ENCODE assay signal across 10 mouse cellular contexts in the genomic region with DNA sequence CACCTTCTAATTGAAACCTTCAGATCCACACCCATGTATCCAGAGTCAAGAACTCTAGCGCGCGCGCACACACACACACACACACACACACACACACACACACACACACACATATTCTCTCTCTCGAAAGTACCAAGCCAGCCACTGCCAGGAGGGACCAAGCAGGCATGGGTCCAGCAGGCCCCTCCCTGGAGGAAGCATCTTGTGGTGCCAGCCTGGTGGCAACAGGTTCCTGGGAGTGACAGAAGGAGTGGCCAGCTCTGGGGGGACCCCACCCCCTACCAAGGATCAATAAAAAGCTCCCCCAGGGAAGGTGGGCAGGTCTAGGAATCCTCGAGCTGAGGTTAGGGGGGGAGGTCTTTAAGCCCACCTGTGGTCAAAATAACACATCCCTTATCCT. TPM values are rescaled to one million over a fixed set of nuclear protein-coding genes. Genes with fewer than 3 reads are reported as not detected.
DNase-seq lines count a peak whose midpoint lies in the region; ATAC-seq and TF ChIP-seq lines count a peak whose summit lies in the region.
"Had no signal": no experiment of that assay in that cellular context is flagged by ENCODE, and none has a peak within 500 bp of the region (broad histone marks: within the 10 kb centered on the region; RNA-seq: fewer than 3 reads in every experiment).

No protein-coding gene starts in this region.

- H3K27ac ChIP-seq in testis, adult 2 months (ENCODE audit: control insufficient read depth, insufficient read depth, low read depth, low read length) = no peak overlapping the region
- H3K27ac ChIP-seq in limb, embryonic 10.5 days = peak overlapping the region; percentile 84

- no peak for TF ChIP-seq CTCF in testis, adult 2 months (IDR thresholded peaks at IDR 0.05; ENCODE audit: control insufficient read depth, insufficient read depth, insufficient replicate concordance, low read depth, low read length)

- 84% methylated on average over 6 of the region's 6 CpGs for WGBS in limb, embryonic 10.5 days

- peak; percentile 95 for DNase-seq in heart, adult 11 months
- DNase-seq in heart, adult 18-20 months = no peak
- DNase-seq in testis, postnatal 10 days (ENCODE audit: low spot score) = no peak
- DNase-seq in limb, embryonic 10.5 days (ENCODE audit: low spot score) = peak; percentile 29
- DNase-seq in spleen, adult 12 weeks (ENCODE audit: low spot score) = no peak
- DNase-seq in retina, embryonic 14.5 days (ENCODE audit: low spot score) = no peak

- H3K36me3 ChIP-seq in testis, adult 2 months (ENCODE audit: control insufficient read depth, insufficient read depth, low read length) = no peaks in the 10 kb centered on the region
- H3K36me3 ChIP-seq in limb, embryonic 10.5 days = peaks cover 8% of the 10 kb centered on the region

- no peaks in the 10 kb centered on the region for H3K9me3 ChIP-seq in limb, embryonic 10.5 days (replicated peaks)
- H3K9me3 ChIP-seq: G1E had no signal

- ATAC-seq in granulocyte monocyte progenitor cell, adult 5-6 weeks (replicated peaks; ENCODE audit: poor library complexity, severe bottlenecking) = no peak

- peak overlapping the region; percentile 49 for H3K4me3 ChIP-seq in testis, adult 2 months (ENCODE audit: control insufficient read depth, low read depth, low read length)
- peak overlapping the region; percentile 50; the same call in 1 of the 2 replicates for H3K4me3 ChIP-seq in limb, embryonic 10.5 days

- H3K4me1 ChIP-seq in testis, adult 2 months (ENCODE audit: control insufficient read depth, insufficient read depth, low read length) = peaks cover 23% of the 10 kb centered on the region
- H3K4me1 ChIP-seq in limb, embryonic 10.5 days = peaks cover 79% of the 10 kb centered on the region

- H3K27me3 ChIP-seq in testis, adult 2 months (ENCODE audit: control insufficient read depth, insufficient read depth, low read length) = no peaks in the 10 kb centered on the region
- no peaks in the 10 kb centered on the region for H3K27me3 ChIP-seq in limb, embryonic 10.5 days (ENCODE audit: low read depth, poor library complexity, severe bottlenecking)

- no peak for TF ChIP-seq POLR2A in testis, adult 2 months (IDR thresholded peaks at IDR 0.05; ENCODE audit: control insufficient read depth, low read depth, low read length)

RNA-seq across cellular contexts. Expression of gene Hdac5, which starts 12.6 kb away (rescaled TPM):
- 100 to 1,000 TPM; 115 to 117 TPM for total RNA-seq in heart, adult 18-20 months (2021)
- 68.9 and 84.1 TPM in 2 replicates for polyA plus RNA-seq in testis, adult 2 months (2012; rRNA removed)
- 36.4 and 50.2 TPM in 2 replicates for polyA plus RNA-seq in limb, embryonic 10.5 days (2016; fragmentation: Nextera tagmentation; extraction: Ambion mirVana)
- 28.5 and 33.5 TPM in 2 replicates for total RNA-seq in granulocyte monocyte progenitor cell, adult 5-6 weeks (2014; fragmentation: Nextera tagmentation)
- total RNA-seq in granulocyte monocyte progenitor cell, adult 5-6 weeks (2017) = 15.8 and 26.3 TPM in 2 replicates

RNA-seq across cellular contexts. Expression of gene G6pc3, which starts 28.0 kb away (rescaled TPM):
- total RNA-seq in heart, adult 18-20 months (2021) = 10 to 100 TPM; 54.5 to 56.6 TPM
- 416 and 434 TPM in 2 replicates for polyA plus RNA-seq in testis, adult 2 months (2012; rRNA removed)
- polyA plus RNA-seq in limb, embryonic 10.5 days (2016; fragmentation: Nextera tagmentation; extraction: Ambion mirVana) = 41.4 and 41.6 TPM in 2 replicates
- 144 TPM in 2 replicates for total RNA-seq in granulocyte monocyte progenitor cell, adult 5-6 weeks (2014; fragmentation: Nextera tagmentation)
- total RNA-seq in granulocyte monocyte progenitor cell, adult 5-6 weeks (2017) = 61.1 and 61.6 TPM in 2 replicates

RNA-seq across cellular contexts. Expression of gene BC030867, which starts 31.3 kb away (rescaled TPM):
- total RNA-seq in heart, adult 18-20 months (2021) = under 1 TPM; 0.22 to 0.28 TPM
- 31.8 and 48.5 TPM in 2 replicates for polyA plus RNA-seq in testis, adult 2 months (2012; rRNA removed)
- 33.4 and 35.7 TPM in 2 replicates for polyA plus RNA-seq in limb, embryonic 10.5 days (2016; fragmentation: Nextera tagmentation; extraction: Ambion mirVana)
- total RNA-seq in granulocyte monocyte progenitor cell, adult 5-6 weeks (2014; fragmentation: Nextera tagmentation) = 26.7 and 28.6 TPM in 2 replicates
- total RNA-seq in granulocyte monocyte progenitor cell, adult 5-6 weeks (2017) = 5.6 and 8.6 TPM in 2 replicates
- total RNA-seq: gastrocnemius, adult 8-10 months had no signal

RNA-seq across cellular contexts. Expression of gene Lsm12, which starts 32.3 kb away (rescaled TPM):
- 10 to 100 TPM; 45.5 to 50.6 TPM for total RNA-seq in heart, adult 18-20 months (2021)
- 41.5 and 41.8 TPM in 2 replicates for polyA plus RNA-seq in testis, adult 2 months (2012; rRNA removed)
- polyA plus RNA-seq in limb, embryonic 10.5 days (2016; fragmentation: Nextera tagmentation; extraction: Ambion mirVana) = 125 and 146 TPM in 2 replicates
- 109 and 123 TPM in 2 replicates for total RNA-seq in granulocyte monocyte progenitor cell, adult 5-6 weeks (2014; fragmentation: Nextera tagmentation)
- total RNA-seq in granulocyte monocyte progenitor cell, adult 5-6 weeks (2017) = 67.6 and 77.7 TPM in 2 replicates

RNA-seq across cellular contexts. Expression of gene Asb16, which starts 51.1 kb away (rescaled TPM):
- total RNA-seq in heart, adult 18-20 months (2021) = 1 to 10 TPM; 1.2 TPM
- polyA plus RNA-seq in testis, adult 2 months (2012; rRNA removed) = 0.10 and 0.11 TPM in 2 replicates
- polyA plus RNA-seq in limb, embryonic 10.5 days (2016; fragmentation: Nextera tagmentation; extraction: Ambion mirVana) = 0.06 and 0.08 TPM in 2 replicates
- total RNA-seq in granulocyte monocyte progenitor cell, adult 5-6 weeks (2014; fragmentation: Nextera tagmentation) = 1.1 and 3.4 TPM in 2 replicates
- total RNA-seq in granulocyte monocyte progenitor cell, adult 5-6 weeks (2017) = 0.17 and 0.31 TPM in 2 replicates
- polyA plus RNA-seq: G1E had no signal

Comparison
In these comparisons a context has a peak if more than half of its experiments do, and no peak if none do; other contexts are left out.
1. DNase-seq: peak in heart, adult 11 months (single experiment) and limb, embryonic 10.5 days (single experiment); none in heart, adult 18-20 months (0 of 2), testis, postnatal 10 days (single experiment), spleen, adult 12 weeks (single experiment) and retina, embryonic 14.5 days (single experiment).
2. RNA of gene BC030867, which starts 31.3 kb away (total RNA-seq): 5.6 to 28.6 TPM in granulocyte monocyte progenitor cell, adult 5-6 weeks; 0.22 to 0.28 TPM in heart, adult 18-20 months; every median in the first group is over 4 times any median in the second.